Mouse (Mus musculus): Measurements from ENCODE around the gene Mfrp. TPM values are rescaled to one million over a fixed set of nuclear protein-coding genes. Genes with fewer than 3 reads are reported as not detected.

The Mfrp gene
- not detected for polyA plus RNA-seq (2014; fragmentation: Illumina TruSeq; extraction: RNeasy Lipid Tissue Mini Kit (QIAGEN cat#74804))

GRCm38 (mm10) chr9:44101490-44101889, at the start of gene Mfrp:
TSS of gene Mfrp (plus strand) at chr9:44101729.

GRCm38 (mm10) chr9:44066785-44067225, 34.7 kb upstream of the Mfrp start, which contains the start of gene Usp2:
TSS of gene Usp2 (plus strand) at chr9:44067021.

GRCm38 (mm10) chr9:44107110-44107509, 5.6 kb downstream of the Mfrp start, which contains the start of gene C1qtnf5:
TSS of gene C1qtnf5 (plus strand) at chr9:44107245.

GRCm38 (mm10) chr9:44113105-44113789, 11.7 kb downstream of the Mfrp start, which contains the start of the genes Gm49380 and Rnf26:
TSS of gene Gm49380 (minus strand) at chr9:44113500.
TSS of gene Rnf26 (minus strand) at chr9:44113517.

GRCm38 (mm10) chr9:44134101-44134850, 32.7 kb downstream of the Mfrp start, which contains the start of gene Mcam:
TSS of gene Mcam (plus strand) at chr9:44134469.

Other genes with a start within 250 kb of the Mfrp start
- gene Thy1, start 58.3 kb upstream of the Mfrp start, polyA plus RNA-seq (2014; fragmentation: Illumina TruSeq; extraction: RNeasy Lipid Tissue Mini Kit (QIAGEN cat#74804)), result 1.9 TPM
- 3.1 TPM for gene Usp2, start 34.7 kb upstream of the Mfrp start, polyA plus RNA-seq (2014; fragmentation: Illumina TruSeq; extraction: RNeasy Lipid Tissue Mini Kit (QIAGEN cat#74804))
- gene C1qtnf5, start 5.5 kb downstream of the Mfrp start, polyA plus RNA-seq (2014; fragmentation: Illumina TruSeq; extraction: RNeasy Lipid Tissue Mini Kit (QIAGEN cat#74804)), result not detected
- 0.43 TPM for gene Gm49380, start 11.8 kb downstream of the Mfrp start, polyA plus RNA-seq (2014; fragmentation: Illumina TruSeq; extraction: RNeasy Lipid Tissue Mini Kit (QIAGEN cat#74804))
- gene Rnf26, start 11.8 kb downstream of the Mfrp start, polyA plus RNA-seq (2014; fragmentation: Illumina TruSeq; extraction: RNeasy Lipid Tissue Mini Kit (QIAGEN cat#74804)), result 1.1 TPM
- gene Mcam, start 32.7 kb downstream of the Mfrp start, polyA plus RNA-seq (2014; fragmentation: Illumina TruSeq; extraction: RNeasy Lipid Tissue Mini Kit (QIAGEN cat#74804)), result 23.9 TPM
- 36.8 TPM for gene Cbl, start 132.3 kb downstream of the Mfrp start, polyA plus RNA-seq (2014; fragmentation: Illumina TruSeq; extraction: RNeasy Lipid Tissue Mini Kit (QIAGEN cat#74804))
- gene Ccdc153, start 138.9 kb downstream of the Mfrp start, polyA plus RNA-seq (2014; fragmentation: Illumina TruSeq; extraction: RNeasy Lipid Tissue Mini Kit (QIAGEN cat#74804)), result 4.9 TPM
- not detected for gene Pdzd3, start 149.7 kb downstream of the Mfrp start, polyA plus RNA-seq (2014; fragmentation: Illumina TruSeq; extraction: RNeasy Lipid Tissue Mini Kit (QIAGEN cat#74804))
- not detected for gene Nlrx1, start 166.9 kb downstream of the Mfrp start, polyA plus RNA-seq (2014; fragmentation: Illumina TruSeq; extraction: RNeasy Lipid Tissue Mini Kit (QIAGEN cat#74804))
- gene Abcg4, start 186.9 kb downstream of the Mfrp start, polyA plus RNA-seq (2014; fragmentation: Illumina TruSeq; extraction: RNeasy Lipid Tissue Mini Kit (QIAGEN cat#74804)), result 0.14 TPM
- gene Hinfp, start 203.9 kb downstream of the Mfrp start, polyA plus RNA-seq (2014; fragmentation: Illumina TruSeq; extraction: RNeasy Lipid Tissue Mini Kit (QIAGEN cat#74804)), result 15.0 TPM
- gene C2cd2l, start 218.6 kb downstream of the Mfrp start, polyA plus RNA-seq (2014; fragmentation: Illumina TruSeq; extraction: RNeasy Lipid Tissue Mini Kit (QIAGEN cat#74804)), result 0.63 TPM
- 11.4 TPM for gene Dpagt1, start 224.3 kb downstream of the Mfrp start, polyA plus RNA-seq (2014; fragmentation: Illumina TruSeq; extraction: RNeasy Lipid Tissue Mini Kit (QIAGEN cat#74804))
- 9.2 TPM for gene H2afx, start 233.0 kb downstream of the Mfrp start, polyA plus RNA-seq (2014; fragmentation: Illumina TruSeq; extraction: RNeasy Lipid Tissue Mini Kit (QIAGEN cat#74804))
- 26.6 TPM for gene Hmbs, start 242.5 kb downstream of the Mfrp start, polyA plus RNA-seq (2014; fragmentation: Illumina TruSeq; extraction: RNeasy Lipid Tissue Mini Kit (QIAGEN cat#74804))

Data from ovary, adult 10 weeks (tissue).